Mouse (Mus musculus): ENCODE data around the gene Hpcal4. TPM values are rescaled to one million over a fixed set of nuclear protein-coding genes. Genes with fewer than 3 reads are reported as not detected.
A peak's percentile ranks its signal among the peaks of the same experiment; 100 is the strongest.

Hpcal4 gene
- total RNA-seq, 2 experiments from 2014 or later = 0.08 TPM

DNA sequence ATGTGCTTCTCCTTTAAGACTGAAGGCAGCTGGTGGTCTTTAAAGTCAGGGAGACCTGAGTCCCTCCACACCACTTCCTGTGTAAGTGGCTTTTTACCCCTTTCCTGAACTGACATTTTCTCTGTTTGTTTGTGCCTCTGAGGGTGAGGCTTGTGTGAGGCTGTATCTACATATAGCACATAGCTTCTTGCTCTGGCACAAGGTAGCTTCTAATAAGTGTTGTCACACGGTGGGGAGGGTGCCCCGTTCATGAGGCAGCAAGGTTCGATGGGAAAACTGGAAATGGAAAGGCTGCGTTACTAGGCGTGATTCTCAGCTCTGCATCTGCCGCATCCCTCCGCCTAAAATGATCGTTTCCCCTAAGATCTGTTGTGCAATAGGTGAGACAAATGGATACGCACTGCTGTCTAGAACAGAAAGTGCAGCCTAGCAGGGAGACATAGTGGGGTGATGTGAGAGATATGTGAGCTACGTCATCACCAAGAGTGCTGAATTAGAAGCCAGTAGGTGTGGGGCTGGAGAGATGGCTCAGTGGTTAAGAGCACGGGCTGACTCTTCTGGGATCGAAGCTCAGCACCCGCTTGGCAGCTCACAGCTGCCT lies 53.5 kb downstream of the Hpcal4 start:
- no peak for DNase-seq
- intact Hi-C loops (cut with DNase I) = no loop called here

DNA sequence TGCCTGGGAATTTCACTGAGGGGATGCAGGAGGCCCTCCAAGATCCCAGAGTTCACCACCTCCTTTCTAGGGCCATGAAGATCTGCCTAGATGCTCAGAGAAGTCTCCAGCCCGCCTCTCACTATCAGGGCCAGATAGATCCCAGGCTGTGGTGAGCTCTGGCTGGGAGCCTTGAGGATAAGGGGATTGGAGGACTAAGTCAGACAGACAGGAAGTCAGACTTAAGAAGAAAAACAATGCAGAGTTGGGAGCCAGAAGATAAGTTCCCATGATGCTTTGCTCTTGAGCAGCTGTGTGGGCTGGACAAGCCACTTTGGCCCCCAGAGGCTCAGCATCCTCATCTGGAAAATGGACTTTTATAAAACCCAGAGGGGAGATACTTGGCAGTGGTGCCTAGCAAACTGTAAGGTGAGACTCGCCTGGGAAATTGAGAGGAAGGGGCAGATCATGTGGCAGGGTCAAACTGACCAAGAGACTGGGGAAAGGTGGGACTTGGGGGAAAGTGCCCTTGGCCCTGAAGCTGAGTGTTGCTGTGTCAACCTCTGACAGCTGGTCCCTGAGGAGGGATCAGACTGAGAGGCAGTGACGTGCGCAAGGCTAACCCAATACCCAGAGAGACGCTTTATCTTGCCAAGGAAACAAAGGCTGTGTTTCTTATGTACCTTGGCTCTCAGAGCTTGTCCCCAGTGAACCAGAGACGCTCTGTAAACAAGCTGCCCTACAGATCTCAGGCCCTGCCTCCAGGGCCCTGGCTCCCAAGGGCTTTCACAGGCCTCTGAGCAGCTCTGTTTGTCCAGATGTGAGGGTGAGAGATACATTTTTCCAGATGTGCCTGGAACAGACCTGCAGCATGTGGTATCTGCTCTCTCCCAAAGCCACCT lies 54.6 kb downstream of the Hpcal4 start:
- intact Hi-C loops (cut with DNase I) = no loop called here
- peak; percentile 56 to 76 for DNase-seq

DNA sequence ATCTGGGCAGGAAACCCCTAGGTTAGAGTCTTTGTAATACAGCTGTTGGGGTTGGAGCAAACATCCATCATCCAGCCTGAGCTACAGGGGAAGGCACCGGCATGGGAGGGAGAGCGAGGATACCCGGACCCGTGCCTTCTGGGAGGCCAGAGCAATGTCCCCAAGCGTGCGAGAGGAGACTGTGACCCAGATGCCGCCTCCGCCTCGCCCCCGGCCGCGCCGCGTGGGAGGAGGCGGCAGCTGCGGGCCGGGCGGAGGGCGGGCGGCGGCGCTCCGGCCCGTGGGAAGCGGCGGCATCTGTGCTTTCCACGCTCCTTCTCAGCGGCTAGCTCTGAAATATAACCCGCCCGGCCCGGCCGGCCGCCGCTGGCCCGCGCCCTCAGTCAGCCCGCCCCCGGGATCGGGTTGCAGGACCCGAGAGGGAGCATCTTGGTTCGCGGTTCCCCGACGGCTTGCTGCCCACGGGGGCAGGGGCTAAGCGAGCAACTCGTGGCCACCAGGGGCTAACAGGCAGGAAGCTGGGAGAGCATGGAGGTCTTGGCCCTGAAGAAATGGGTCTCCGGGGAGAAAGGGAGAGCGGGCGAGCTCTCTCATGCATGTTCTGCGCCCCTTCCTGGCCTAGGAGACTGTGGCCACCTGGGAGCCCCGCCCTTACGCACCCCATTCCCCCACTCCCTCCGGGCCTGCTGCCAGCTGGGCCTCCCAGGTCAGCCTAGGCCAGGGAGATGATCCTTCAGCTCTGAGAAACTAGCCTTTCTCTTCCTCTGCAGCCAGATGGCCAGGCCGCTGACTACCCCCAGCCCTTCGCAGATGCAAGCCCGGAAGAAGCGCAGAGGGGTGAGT lies 56.6 kb downstream of the Hpcal4 start:
- intact Hi-C loops (cut with DNase I) = no loop called here
- DNase-seq = peak; percentile 66 to 76

Other genes with a start within 250 kb of the Hpcal4 start
- under 1 TPM in 1 of 2 experiments, not detected in 1; 0.42 TPM for gene Mfsd2a, start 222.0 kb upstream of the Hpcal4 start, total RNA-seq (2021)
- under 1 TPM; 0.14 to 0.31 TPM for gene Mycl, start 187.6 kb upstream of the Hpcal4 start, total RNA-seq (2021)
- 1 to 10 TPM; 6.0 to 7.3 TPM for gene Trit1, start 166.6 kb upstream of the Hpcal4 start, total RNA-seq (2021)
- gene Bmp8b, start 78.1 kb upstream of the Hpcal4 start, total RNA-seq (2021) = not detected
- gene Oxct2b, start 67.0 kb upstream of the Hpcal4 start, total RNA-seq (2021) = not detected
- gene Ppie, start 43.3 kb upstream of the Hpcal4 start, total RNA-seq (2021) = 10 to 100 TPM; 23.0 to 23.9 TPM
- 10 to 100 TPM; 45.5 to 58.6 TPM for gene Nt5c1a, start 18.3 kb downstream of the Hpcal4 start, total RNA-seq (2021)
- 10 to 100 TPM; 19.5 to 20.7 TPM for gene Heyl, start 50.3 kb downstream of the Hpcal4 start, total RNA-seq (2021)
- 100 to 1,000 TPM; 325 to 393 TPM for gene Pabpc4, start 79.1 kb downstream of the Hpcal4 start, total RNA-seq (2021)
- not detected for gene Oxct2a, start 140.4 kb downstream of the Hpcal4 start, total RNA-seq (2021)
- under 1 TPM in 1 of 2 experiments, not detected in 1; 0.14 TPM for gene Bmp8a, start 160.0 kb downstream of the Hpcal4 start, total RNA-seq (2021)